Mouse (Mus musculus) forebrain, postnatal 0 days (tissue): Measurements from ENCODE around the gene Smim1. TPM values are rescaled to one million over a fixed set of nuclear protein-coding genes. Genes with fewer than 3 reads are reported as not detected.

Source experiments
- ATAC-seq: fragments of 200-750 bp; cut with Nextera tagmentation; 2 replicates; pipeline ENCODE4 v1.8.0; 2017; ENCODE audit warnings: mild to moderate bottlenecking, moderate library complexity
- DNase-seq: peaks from one replicate; pipeline ENCODE4 v3.0.0-alpha.2; 2015
- H3K27ac ChIP-seq: fragments of 300-500 bp; sonication (generic); 2 replicates; pipeline ENCODE4 v1.5.1; 2014; ENCODE audit warnings: low read depth, mild to moderate bottlenecking, antibody characterized with exemption, low read length, moderate library complexity, mixed read lengths
- H3K27me3 ChIP-seq: fragments of 300-500 bp; sonication (generic); 2 replicates; pipeline ENCODE4 v1.6.1; 2014; ENCODE audit warnings: mild to moderate bottlenecking, low read length, mixed read lengths; ENCODE audit not compliant: insufficient read depth
- H3K36me3 ChIP-seq: fragments of 300-500 bp; sonication (generic); 2 replicates; pipeline ENCODE4 v1.6.1; 2014; ENCODE audit warnings: mild to moderate bottlenecking, moderate library complexity; ENCODE audit not compliant: insufficient read depth
- H3K4me1 ChIP-seq: fragments of 300-500 bp; sonication (generic); 2 replicates; pipeline ENCODE4 v1.6.1; 2014; ENCODE audit warnings: antibody characterized with exemption; ENCODE audit not compliant: insufficient read depth
- H3K4me2 ChIP-seq: fragments of 300-500 bp; sonication (generic); 2 replicates; pipeline ENCODE4 v1.6.1; 2014; ENCODE audit warnings: low read depth, mild to moderate bottlenecking, moderate library complexity
- H3K4me3 ChIP-seq: fragments of 300-500 bp; sonication (generic); 2 replicates; pipeline ENCODE4 v1.5.1; 2014; ENCODE audit warnings: low read depth, low read length, mixed read lengths
- H3K9ac ChIP-seq: fragments of 300-500 bp; sonication (generic); 2 replicates; pipeline ENCODE4 v1.6.1; 2014; ENCODE audit warnings: mild to moderate bottlenecking
- H3K9me3 ChIP-seq: fragments of 300-500 bp; sonication (generic); 2 replicates; pipeline ENCODE4 v1.6.1; 2016; ENCODE audit warnings: low read length
- CTCF ChIP-seq: sonication (generic); IDR thresholded peaks from 2 replicates; pipeline ENCODE4 v1.5.1; 2016; ENCODE audit warnings: antibody characterized with exemption, control low read depth, low read depth
- WGBS: fragments of 180-500 bp; shearing (Covaris S2); extraction: QIAGEN DNeasy Blood & Tissue Kit; methylation state at CpG from one replicate; pipeline ENCODE4 v1.1.7; 2014; 5-methylcytosine and 5-hydroxymethylcytosine counted together
- polyA plus RNA-seq: library from polyadenylated mRNA; unstranded; fragments of >200 nt; fragmentation: Nextera tagmentation; extraction: Ambion mirVana; gene quantifications from 2 replicates; pipeline ENCODE4 v1.2.1, GENCODE M21; 2015
- total RNA-seq: library from RNA; depleted of rRNA; stranded (reverse); fragments of >200 nt; gene quantifications from 2 replicates; pipeline ENCODE4 v1.2.3, GENCODE M21; 2014

Gene Smim1
- total and polyA plus RNA-seq, 2 experiments from 2014 or later = 7.2 to 10.2 TPM

DNA sequence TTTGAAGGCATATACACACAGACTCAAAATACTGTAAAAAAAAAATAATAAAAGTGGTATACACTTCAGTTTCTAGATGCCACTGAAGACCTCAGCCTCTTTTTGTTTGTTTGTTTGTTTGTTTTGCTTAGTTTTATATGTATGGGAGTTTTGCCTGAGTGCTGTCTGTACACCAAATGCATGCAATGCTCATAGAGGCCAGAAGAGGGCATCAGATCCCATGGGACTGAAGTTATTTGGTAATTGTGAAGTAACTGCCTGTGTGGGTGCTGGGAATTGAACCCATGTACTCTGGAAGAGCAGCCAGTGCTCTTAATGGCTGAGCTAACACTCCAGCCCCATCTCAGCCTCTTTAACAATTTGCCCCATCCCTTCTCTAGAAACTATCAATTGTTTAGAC, 2.6 kb upstream of the Smim1 start:
- Histone ChIP-seq H3K36me3 (no peaks in the 10 kb centered on the region), H3K9ac (no peak overlapping the region), H3K4me2 (no peak overlapping the region), H3K9me3 (no peaks in the 10 kb centered on the region), H3K4me3 (no peak overlapping the region), H3K4me1 (no peaks in the 10 kb centered on the region), H3K27ac (no peak overlapping the region), H3K27me3 (peaks cover 23% of the 10 kb centered on the region)
- DNase-seq (no peak), ATAC-seq (no peak)
- peak; percentile 45 for TF ChIP-seq CTCF

DNA sequence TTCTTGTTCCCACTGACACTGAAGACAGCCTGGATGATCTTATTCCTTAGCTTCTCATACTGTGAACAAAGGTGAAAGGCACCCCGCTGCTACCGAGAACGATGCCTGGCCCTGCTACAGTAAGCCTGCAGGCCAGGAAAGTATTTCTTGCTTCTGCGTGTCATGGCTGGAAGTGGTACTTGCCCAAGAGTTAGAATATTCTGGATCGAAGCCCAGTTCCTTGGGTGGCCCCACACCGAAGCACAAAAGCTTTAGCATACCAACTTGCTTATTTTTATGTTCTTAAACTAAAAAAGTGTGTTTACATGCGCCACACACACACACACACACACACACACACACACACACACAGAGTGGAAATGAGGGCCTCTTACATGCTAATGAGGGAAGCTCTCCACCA, 2.0 kb upstream of the Smim1 start:
- no peaks in the 10 kb centered on the region for H3K9me3 ChIP-seq
- no peak overlapping the region for H3K4me2 ChIP-seq
- peaks cover 23% of the 10 kb centered on the region for H3K27me3 ChIP-seq
- 74% methylated on average over 7 of the region's 7 CpGs for WGBS
- H3K9ac ChIP-seq = no peak overlapping the region
- no peak for ATAC-seq
- TF ChIP-seq CTCF = no peak
- H3K4me1 ChIP-seq = no peaks in the 10 kb centered on the region
- no peak for DNase-seq
- H3K4me3 ChIP-seq = no peak overlapping the region
- no peaks in the 10 kb centered on the region for H3K36me3 ChIP-seq
- no peak overlapping the region for H3K27ac ChIP-seq

- H3K9ac ChIP-seq = no peak overlapping the region; the same call in 1 of the 2 replicates
- peak overlapping the region; percentile 25; the same call in 1 of the 2 replicates for H3K4me3 ChIP-seq
- 29% methylated on average over 2 of the region's 2 CpGs for WGBS
Observed at GRCm38 (mm10) chr4:154026441-154026761, 371 bp upstream of the Smim1 start.

DNA sequence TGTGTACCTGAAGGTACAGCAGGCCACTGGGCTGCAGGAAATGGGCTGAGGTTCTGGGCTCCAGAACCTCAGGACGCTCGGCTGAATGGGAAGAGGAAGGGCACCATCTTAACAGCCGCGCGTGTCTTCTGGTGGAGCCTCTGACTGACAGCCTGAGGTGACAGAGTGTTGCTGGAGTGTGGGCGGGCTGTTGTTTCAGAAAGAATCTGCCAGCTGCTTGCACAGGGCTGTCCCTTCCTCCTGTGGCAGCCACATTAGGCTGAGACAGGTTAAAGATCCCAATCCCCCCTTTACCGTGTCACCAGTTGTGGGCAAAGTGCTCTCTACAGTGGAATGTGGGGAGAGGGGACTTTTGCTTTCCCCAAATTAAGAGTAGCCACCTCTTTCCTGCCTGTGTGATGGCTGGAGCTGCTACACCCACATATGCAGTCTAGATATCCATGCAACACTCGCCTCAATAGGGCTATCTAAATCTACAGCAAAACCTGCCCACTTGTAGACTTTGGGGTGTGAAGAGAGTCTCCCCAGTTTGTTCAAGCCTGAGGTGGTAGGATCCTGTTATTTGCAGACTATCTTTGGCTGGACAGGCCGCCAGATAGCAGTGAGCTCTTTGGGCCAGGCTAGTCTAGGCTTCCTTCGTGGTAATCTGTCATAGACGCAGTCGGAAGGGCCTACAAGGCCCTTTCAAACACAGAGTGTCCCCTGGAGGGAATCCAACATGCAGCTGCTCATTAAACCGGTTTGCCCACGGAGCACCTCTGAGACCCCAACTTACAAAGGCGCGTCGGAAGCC, 1.1 kb downstream of the Smim1 start:
- no peak overlapping the region for H3K4me3 ChIP-seq
- DNase-seq (no peak), ATAC-seq (no peak)
- H3K36me3 ChIP-seq = peaks cover 25% of the 10 kb centered on the region
- H3K27ac ChIP-seq = no peak overlapping the region
- H3K27me3 ChIP-seq = peaks cover 23% of the 10 kb centered on the region
- no peaks in the 10 kb centered on the region for H3K9me3 ChIP-seq
- no peak for TF ChIP-seq CTCF
- no peak overlapping the region for H3K9ac ChIP-seq
- 35% methylated on average over 17 of the region's 17 CpGs for WGBS
- H3K4me1 ChIP-seq = no peaks in the 10 kb centered on the region
- H3K4me2 ChIP-seq = no peak overlapping the region

More at GRCm38 (mm10) chr4:154026441-154026761, 371 bp upstream of the Smim1 start:
- H3K27me3 ChIP-seq = peaks cover 23% of the 10 kb centered on the region
- H3K36me3 ChIP-seq = peaks cover 12% of the 10 kb centered on the region
- no peaks in the 10 kb centered on the region for H3K9me3 ChIP-seq
- no peak for TF ChIP-seq CTCF
- ATAC-seq (no peak), DNase-seq (no peak)
- H3K4me1 ChIP-seq = no peaks in the 10 kb centered on the region
- H3K27ac ChIP-seq = no peak overlapping the region
- H3K4me2 ChIP-seq = peak overlapping the region; percentile 46; the same call in 1 of the 2 replicates

DNA sequence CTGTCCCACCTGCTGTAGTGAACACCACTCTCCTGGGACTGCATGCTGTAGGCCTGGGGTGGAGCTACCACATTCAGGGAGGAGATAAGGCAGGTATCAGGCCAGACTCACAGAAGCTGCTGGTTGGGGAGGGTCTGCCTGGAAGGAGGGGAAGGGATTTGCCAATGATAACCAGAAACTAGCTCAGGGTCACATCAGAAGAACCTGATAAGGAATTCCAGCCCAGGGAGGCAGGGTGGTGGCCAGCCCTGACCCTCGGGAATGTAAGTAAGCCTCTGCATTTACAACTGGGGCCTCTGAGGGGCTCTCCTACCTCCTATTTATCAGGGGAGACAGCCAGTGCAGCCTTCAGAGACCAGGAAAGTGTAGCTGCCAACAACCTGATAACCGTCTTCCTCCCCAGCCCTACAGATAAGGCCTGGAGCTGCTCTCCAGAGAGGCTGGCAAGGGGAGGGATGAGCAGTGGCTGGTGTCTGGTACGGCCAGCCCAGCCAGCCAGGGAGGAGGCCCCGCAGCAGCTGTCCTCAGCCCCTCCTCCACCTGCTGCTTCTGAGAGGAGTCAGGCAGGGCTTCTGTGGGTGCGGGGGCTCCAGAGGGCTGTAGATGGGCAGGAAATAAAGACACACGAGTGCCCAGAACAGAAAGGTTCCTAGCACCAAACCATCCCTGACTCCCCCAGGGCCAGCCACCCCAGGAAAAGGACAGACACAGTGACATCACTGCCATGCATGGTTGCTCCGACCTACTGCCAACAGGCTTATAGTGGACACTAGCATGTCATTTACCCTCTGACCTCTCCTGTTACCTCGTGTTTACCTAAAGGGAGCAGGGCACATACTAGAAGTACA, 2.1 kb downstream of the Smim1 start:
- ATAC-seq (no peak), DNase-seq (no peak)
- no peak overlapping the region for H3K9ac ChIP-seq
- H3K27ac ChIP-seq = no peak overlapping the region
- H3K4me1 ChIP-seq = no peaks in the 10 kb centered on the region
- no peak for TF ChIP-seq CTCF
- no peaks in the 10 kb centered on the region for H3K9me3 ChIP-seq
- no peak overlapping the region for H3K4me2 ChIP-seq
- H3K36me3 ChIP-seq = peaks cover 35% of the 10 kb centered on the region
- H3K27me3 ChIP-seq = peaks cover 23% of the 10 kb centered on the region
- 30% methylated on average over 8 of the region's 8 CpGs for WGBS
- H3K4me3 ChIP-seq = no peak overlapping the region

DNA sequence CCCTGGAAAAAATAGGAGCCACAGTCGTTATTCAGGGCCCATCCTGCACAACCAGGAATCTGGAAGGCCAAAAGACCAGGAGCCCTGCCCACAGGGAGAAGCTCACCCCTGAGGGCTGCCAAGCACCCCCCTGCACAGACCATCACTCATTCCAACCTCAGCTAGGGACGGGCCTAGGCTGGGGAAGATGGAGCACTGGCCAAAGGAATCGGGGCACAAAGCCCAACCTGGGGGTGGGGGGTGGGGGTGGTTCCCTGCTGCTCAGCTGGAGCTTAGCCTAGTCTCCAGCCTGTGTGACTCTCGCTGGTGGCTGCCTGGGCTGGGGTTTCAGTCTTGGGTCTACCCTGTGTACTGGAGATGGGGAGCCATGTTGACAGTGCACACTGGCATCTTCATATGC, 3.2 kb downstream of the Smim1 start:
- DNase-seq = no peak
- Histone ChIP-seq H3K36me3 (peaks cover 46% of the 10 kb centered on the region), H3K4me3 (no peak overlapping the region), H3K27me3 (peaks cover 23% of the 10 kb centered on the region), H3K4me1 (no peaks in the 10 kb centered on the region), H3K4me2 (no peak overlapping the region), H3K9ac (no peak overlapping the region), H3K27ac (no peak overlapping the region), H3K9me3 (no peaks in the 10 kb centered on the region)
- 23% methylated on average over 4 of the region's 4 CpGs for WGBS
- ATAC-seq = peak; percentile 36; the same call in 1 of the 2 replicates
- no peak for TF ChIP-seq CTCF

DNA sequence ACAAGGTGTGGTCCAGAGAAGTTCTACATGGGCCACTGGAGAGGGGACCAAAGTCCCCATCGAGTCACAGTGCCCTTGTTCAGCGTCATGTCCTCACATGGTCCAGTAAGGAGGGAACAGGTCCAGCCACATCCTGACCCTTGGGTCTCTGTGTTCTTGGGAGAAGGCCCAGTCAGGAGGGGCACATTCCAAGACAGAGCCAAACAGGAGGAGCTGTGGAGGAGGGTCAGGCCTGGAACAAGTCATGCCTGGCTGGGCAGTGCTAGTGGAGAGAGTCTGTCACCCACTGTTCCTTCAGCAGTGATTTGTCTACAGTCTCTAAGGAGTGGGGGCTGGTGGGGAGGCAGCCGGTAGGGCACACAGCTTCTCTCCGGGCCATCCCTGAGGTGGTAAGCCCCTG, 3.6 kb downstream of the Smim1 start:
- no peak for TF ChIP-seq CTCF
- no peak overlapping the region for H3K4me2 ChIP-seq
- peak; percentile 18; the same call in 1 of the 2 replicates for ATAC-seq
- H3K4me3 ChIP-seq = no peak overlapping the region
- peaks cover 21% of the 10 kb centered on the region for H3K27me3 ChIP-seq
- H3K4me1 ChIP-seq = no peaks in the 10 kb centered on the region
- no peak overlapping the region for H3K9ac ChIP-seq
- WGBS = 82% methylated on average over 4 of the region's 4 CpGs
- no peak for DNase-seq
- no peak overlapping the region for H3K27ac ChIP-seq
- H3K9me3 ChIP-seq = no peaks in the 10 kb centered on the region
- H3K36me3 ChIP-seq = peaks cover 49% of the 10 kb centered on the region
